Mouse (Mus musculus): ENCODE data around the gene Khdc1a. TPM values are rescaled to one million over a fixed set of nuclear protein-coding genes. Genes with fewer than 3 reads are reported as not detected.

Gene Khdc1a
- polyA plus RNA-seq, 1 experiment from 2014 or later, result not detected

Other genes starting within 250 kb of the Khdc1a start
- gene Tmem14a, start 131.1 kb upstream of the Khdc1a start, polyA plus RNA-seq (2016; fragmentation: Nextera tagmentation; extraction: Ambion mirVana), result 13.4 and 13.9 TPM in 2 replicates
- 0.14 and 0.32 TPM in 2 replicates for gene Gsta3, start 109.1 kb upstream of the Khdc1a start, polyA plus RNA-seq (2016; fragmentation: Nextera tagmentation; extraction: Ambion mirVana)
- gene Khdc1c, start 18.7 kb downstream of the Khdc1a start, polyA plus RNA-seq (2016; fragmentation: Nextera tagmentation; extraction: Ambion mirVana), result not detected in 2 replicates
- 0.11 and 0.14 TPM in 2 replicates for gene Khdc1b, start 33.9 kb downstream of the Khdc1a start, polyA plus RNA-seq (2016; fragmentation: Nextera tagmentation; extraction: Ambion mirVana)